Mouse (Mus musculus) MEL (cell line): ENCODE data around the gene Mark1.

Experiments
- CTCF ChIP-seq, 3 experiments: IDR thresholded peaks in 2 of 3; conservative IDR thresholded peaks in 1 of 3; 2 replicates each; pipeline ENCODE4 v1.5.1; 2011 to 2012; ENCODE audit warnings: low read length in 3 of 3, low read depth in 2 of 3, mild to moderate bottlenecking in 2 of 3, improper control_type of control experiment in 1 of 3, inconsistent platforms in 1 of 3, mixed read lengths in 1 of 3, moderate library complexity in 1 of 3; ENCODE audit not compliant: control insufficient read depth in 1 of 3, insufficient read depth in 1 of 3, poor library complexity in 1 of 3, severe bottlenecking in 1 of 3
- ELF1 ChIP-seq: IDR thresholded peaks from 2 replicates; pipeline ENCODE4 v1.6.1; 2014; ENCODE audit warnings: low read depth, mild to moderate bottlenecking, inconsistent platforms, low read length, improper control_type of control experiment, moderate library complexity
- EP300 ChIP-seq, 2 experiments: IDR thresholded peaks; 2 replicates each; pipeline ENCODE4 v1.6.1; 2011; ENCODE audit warnings: improper control_type of control experiment in 2 of 2, low read length in 2 of 2, low read depth in 1 of 2, mild to moderate bottlenecking in 1 of 2
- ETS1 ChIP-seq: IDR thresholded peaks from 2 replicates; pipeline ENCODE4 v1.6.1; 2012; ENCODE audit warnings: low read depth, mild to moderate bottlenecking, inconsistent platforms, low read length, improper control_type of control experiment, moderate library complexity
- MAFK ChIP-seq: IDR thresholded peaks from 2 replicates; pipeline ENCODE4 v1.6.1; 2011; ENCODE audit warnings: low read depth, mild to moderate bottlenecking, low read length, improper control_type of control experiment, borderline replicate concordance
- MAX ChIP-seq: IDR thresholded peaks from 2 replicates; pipeline ENCODE4 v1.6.1; 2011; ENCODE audit warnings: low read length, improper control_type of control experiment
- MEF2A ChIP-seq: IDR thresholded peaks from 2 replicates; pipeline ENCODE4 v1.6.1; 2014; ENCODE audit warnings: low read depth, mild to moderate bottlenecking, inconsistent platforms, low read length, improper control_type of control experiment; ENCODE audit not compliant: poor library complexity, insufficient replicate concordance, severe bottlenecking; ENCODE audit errors: extremely low read depth
- MYB ChIP-seq: IDR thresholded peaks from 2 replicates; pipeline ENCODE4 v1.6.1; 2011; ENCODE audit warnings: mild to moderate bottlenecking, low read depth, low read length, improper control_type of control experiment
- POLR2A ChIP-seq, 2 experiments: IDR thresholded peaks; 2 replicates each; pipeline ENCODE4 v1.6.1; 2011 to 2012; ENCODE audit warnings: low read length in 2 of 2, mild to moderate bottlenecking in 2 of 2, control low read depth in 1 of 2, improper control_type of control experiment in 1 of 2, low read depth in 1 of 2, moderate library complexity in 1 of 2; ENCODE audit not compliant: control insufficient read depth in 1 of 2, insufficient read depth in 1 of 2, poor library complexity in 1 of 2
- RAD21 ChIP-seq: IDR thresholded peaks from 2 replicates; pipeline ENCODE4 v1.6.1; 2011; ENCODE audit warnings: mild to moderate bottlenecking, low read depth, low read length, improper control_type of control experiment
- TAL1 ChIP-seq: IDR thresholded peaks from 2 replicates; pipeline ENCODE4 v1.6.1; 2012; ENCODE audit warnings: mild to moderate bottlenecking, inconsistent platforms, low read length, moderate library complexity, mixed read lengths
- TBP ChIP-seq: IDR thresholded peaks from 2 replicates; pipeline ENCODE4 v1.8.0; 2011; ENCODE audit warnings: low read depth, low read length, improper control_type of control experiment

DNA sequence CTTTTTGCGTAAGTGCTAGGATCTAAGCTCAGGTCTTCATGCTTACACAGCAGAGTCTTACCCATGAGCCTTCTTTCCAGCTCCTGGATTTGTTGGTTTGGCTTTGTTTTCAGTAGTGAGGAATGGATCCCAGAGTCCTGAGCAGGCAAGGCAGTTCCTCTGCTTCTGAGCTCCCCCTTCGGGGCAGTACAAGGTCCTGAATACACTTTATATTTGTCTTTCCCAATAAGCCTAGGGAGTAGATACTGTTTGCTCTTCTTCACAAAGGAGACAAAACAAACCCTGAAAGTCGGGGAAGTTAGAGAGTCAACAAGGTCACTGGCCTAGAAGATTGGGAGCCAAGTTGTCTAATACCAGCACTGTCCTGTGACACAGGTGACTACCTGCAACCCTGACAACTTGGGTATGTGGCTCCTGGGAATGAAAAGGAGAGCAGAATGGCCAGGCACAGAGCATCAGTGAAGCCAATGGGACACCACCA, 131.7 kb downstream of the Mark1 start:
- TF ChIP-seq CTCF (IDR thresholded peaks at IDR 0.05 in 2 of 3, conservative IDR thresholded peaks at IDR 0.05 in 1 of 3; ENCODE audit: control insufficient read depth in 1 of 3, insufficient read depth in 1 of 3, low read depth in 2 of 3, low read length in 3 of 3, poor library complexity in 1 of 3, severe bottlenecking in 1 of 3): no peak
- TF ChIP-seq TAL1: no peak
- no peak for TF ChIP-seq MAX
- no peak for TF ChIP-seq POLR2A (IDR thresholded peaks at IDR 0.05; ENCODE audit: control insufficient read depth in 1 of 2, insufficient read depth in 1 of 2, low read depth in 1 of 2, low read length in 2 of 2, poor library complexity in 1 of 2)
- no peak for TF ChIP-seq MAFK
- no peak for TF ChIP-seq MYB
- TF ChIP-seq ETS1: no peak
- no peak for TF ChIP-seq EP300 (IDR thresholded peaks at IDR 0.05; ENCODE audit: low read depth in 1 of 2, low read length in 2 of 2)
- TF ChIP-seq ELF1: no peak
- no peak for TF ChIP-seq RAD21
- TF ChIP-seq TBP: no peak
- no peak for TF ChIP-seq MEF2A
